Mouse (Mus musculus): ENCODE results near the gene Tnni2.

Gene Tnni2

DNA sequence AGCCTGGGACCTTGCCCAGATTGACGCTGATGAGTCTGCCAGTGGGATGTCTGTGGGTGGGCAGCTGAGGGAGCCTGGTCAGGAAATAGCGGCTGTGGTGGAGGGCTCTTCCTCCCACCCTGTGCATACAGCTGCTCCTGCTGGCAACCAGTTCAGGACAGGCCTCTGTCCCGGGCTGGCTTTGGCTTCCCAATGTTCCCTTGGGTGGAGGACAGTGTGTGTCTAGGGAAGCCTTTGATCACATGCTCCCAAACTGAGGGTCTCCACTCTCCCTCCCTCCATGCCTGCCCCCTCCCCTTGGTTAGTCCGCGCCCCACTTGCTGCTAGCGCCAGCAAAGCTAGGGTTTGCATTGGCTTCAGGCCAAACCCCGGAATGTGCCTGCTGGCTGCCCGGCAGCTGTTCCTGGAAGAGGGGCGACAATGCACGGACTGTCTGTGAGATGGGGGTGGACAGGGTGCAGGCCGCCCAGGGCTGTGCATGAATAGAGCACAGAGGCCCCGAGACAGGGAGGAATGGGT is 11.4 kb upstream of the Tnni2 start:
- DNase-seq (ENCODE audit: low spot score), result no peak

DNA sequence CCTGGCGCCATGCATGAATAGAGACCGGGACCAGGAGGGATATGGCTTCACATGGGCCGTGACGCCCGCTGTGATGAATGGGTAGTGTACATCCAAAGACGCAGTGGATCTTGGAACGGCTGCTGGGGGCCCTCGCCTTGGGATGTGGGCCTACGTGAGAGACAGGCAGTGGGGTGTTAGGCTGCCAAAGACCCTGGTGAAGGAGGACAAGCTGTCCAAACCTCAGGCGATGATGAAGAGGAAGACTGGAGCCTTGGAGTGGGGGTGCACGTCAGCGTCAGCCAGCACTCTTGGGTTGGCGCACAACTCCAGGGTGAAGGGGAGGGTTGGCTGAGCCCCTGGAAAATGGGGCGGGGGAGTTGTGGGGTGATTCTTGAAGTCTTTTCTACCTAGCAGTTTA is 10.5 kb upstream of the Tnni2 start:
- DNase-seq (ENCODE audit: low spot score), result no peak

- no peak for DNase-seq (ENCODE audit: low spot score)
Observed at GRCm38 (mm10) chr7:142433623-142434022, 8.0 kb upstream of the Tnni2 start.

DNA sequence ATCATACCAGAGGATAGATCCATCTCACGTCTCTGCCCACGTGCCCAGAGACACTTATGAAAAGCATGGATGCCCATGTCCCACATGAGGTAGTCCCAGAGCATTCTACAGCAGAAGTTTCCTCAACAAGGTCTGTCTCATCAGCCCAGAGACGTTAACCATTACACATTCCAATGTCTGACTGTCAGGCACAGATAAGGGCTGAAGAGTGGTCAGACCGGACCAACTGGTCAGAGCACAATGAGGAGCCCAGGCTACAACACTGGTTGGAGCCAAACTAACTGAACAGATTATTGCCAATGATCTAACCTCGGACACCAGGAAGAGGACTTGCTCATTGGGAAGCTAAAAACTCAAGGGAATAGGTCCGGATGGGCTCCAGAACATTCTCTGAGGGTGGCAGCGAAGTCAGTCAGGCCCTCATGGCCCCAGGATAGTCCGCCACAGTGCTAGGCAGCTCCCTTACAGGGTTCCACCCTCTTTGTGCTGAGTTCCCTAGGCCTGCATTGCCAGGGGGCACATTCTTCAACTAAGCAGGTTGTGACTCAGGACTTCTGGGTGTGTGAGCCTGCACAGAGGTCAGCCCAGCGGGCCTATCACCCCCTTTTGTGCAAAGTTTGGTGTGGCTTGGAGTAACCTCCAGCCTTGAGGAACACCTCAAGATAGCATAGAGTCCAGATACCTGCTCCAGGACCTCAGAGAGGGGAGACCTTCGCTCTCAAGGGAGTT is 7.3 kb upstream of the Tnni2 start, which contains the start of gene Syt8:
TSS of gene Syt8 (plus strand) at position 714 of the 729 bp plus-strand sequence.
- DNase-seq (ENCODE audit: low spot score), result no peak

- peak; percentile 42 for DNase-seq (ENCODE audit: low spot score)
Observed at GRCm38 (mm10) chr7:142435524-142435923, 6.1 kb upstream of the Tnni2 start.

DNA sequence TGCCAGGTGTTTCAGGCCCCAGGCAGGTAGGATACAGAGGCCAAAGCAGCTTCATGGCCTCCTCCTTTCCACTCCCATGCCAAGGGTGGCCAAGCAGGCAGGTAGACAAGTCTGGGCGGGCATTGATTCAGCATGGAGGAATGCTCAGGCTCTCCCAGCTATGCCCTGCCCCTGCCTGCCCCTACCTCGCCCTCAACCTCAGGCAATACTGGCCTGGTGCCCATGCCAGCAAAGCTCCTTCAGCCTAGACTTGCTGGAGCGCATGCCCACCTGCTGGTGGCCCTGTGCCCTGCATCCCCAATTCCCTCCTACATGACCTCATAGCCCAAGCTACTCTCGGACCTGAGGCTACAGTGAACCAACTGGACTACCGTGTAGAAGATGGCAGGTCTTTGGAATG is 4.3 kb upstream of the Tnni2 start:
- no peak for DNase-seq (ENCODE audit: low spot score)

DNA sequence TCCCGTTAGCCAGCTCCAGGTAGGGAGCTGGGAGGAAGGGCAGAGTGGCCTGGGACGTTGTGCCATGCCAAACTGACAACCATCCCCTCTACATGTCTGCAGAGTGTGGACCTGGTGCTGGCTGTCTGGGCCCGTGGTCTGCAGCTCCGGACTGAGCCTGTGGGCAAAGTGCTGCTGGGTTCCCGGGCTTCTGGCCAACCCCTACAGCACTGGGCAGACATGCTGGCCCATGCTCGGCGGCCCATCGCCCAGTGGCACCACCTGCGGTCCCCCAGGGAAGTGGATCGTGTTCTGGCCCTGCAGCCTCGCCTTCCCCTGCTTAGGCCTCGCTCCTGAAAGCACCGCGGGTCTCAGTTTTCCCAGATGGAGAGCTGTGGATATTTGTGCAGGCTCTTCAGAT is 1.6 kb upstream of the Tnni2 start:
- no peak for DNase-seq (ENCODE audit: low spot score)

- DNase-seq (ENCODE audit: low spot score), result no peak
Observed at GRCm38 (mm10) chr7:142440657-142441114, 922 bp upstream of the Tnni2 start.

GRCm38 (mm10) chr7:142442081-142442907 is 686 bp downstream of the Tnni2 start:
- DNase-seq (ENCODE audit: low spot score), result no peak

DNA sequence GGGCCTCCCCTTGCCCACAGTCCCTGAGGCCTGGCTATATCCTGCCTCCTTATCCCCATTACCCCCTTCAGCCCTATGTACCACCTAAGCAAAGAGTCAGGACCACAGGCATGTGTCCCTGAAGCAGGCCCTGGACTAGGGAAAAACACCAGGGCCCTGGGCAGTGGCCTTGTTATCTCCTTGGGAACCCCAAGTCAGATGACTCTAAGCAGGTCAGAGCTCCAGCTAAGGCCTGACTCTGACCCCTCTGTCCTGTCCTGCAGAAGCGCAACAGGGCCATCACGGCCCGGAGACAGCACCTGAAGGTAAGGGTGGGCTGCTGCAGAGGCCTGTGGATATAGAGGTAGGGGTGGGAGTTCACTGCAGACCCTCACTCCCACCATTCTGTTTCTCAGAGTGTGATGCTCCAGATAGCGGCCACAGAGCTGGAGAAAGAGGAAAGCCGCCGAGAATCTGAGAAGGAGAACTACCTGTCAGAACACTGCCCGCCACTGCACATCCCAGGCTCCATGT is 1.4 kb downstream of the Tnni2 start:
- DNase-seq (ENCODE audit: low spot score), result no peak

GRCm38 (mm10) chr7:142443474-142443873 is 1.9 kb downstream of the Tnni2 start:
- DNase-seq (ENCODE audit: low spot score), result no peak

DNA sequence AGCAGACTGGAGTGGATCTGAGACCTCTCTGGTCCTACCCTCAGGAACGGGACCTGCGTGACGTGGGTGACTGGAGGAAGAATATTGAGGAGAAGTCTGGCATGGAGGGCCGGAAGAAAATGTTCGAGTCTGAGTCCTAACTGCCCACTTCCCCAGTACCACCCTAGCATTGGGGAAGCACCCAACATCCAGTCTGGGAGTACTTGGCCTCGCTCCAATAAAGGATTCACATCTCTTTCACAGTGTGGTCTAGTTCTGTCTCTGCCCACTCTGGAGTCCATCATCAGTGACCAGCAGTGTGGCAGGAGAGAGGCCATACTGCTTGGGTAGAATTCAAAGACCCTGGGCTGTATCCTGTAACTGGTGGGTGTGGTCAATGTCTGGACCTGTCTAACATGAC is 2.6 kb downstream of the Tnni2 start:
- no peak for DNase-seq (ENCODE audit: low spot score)

DNA sequence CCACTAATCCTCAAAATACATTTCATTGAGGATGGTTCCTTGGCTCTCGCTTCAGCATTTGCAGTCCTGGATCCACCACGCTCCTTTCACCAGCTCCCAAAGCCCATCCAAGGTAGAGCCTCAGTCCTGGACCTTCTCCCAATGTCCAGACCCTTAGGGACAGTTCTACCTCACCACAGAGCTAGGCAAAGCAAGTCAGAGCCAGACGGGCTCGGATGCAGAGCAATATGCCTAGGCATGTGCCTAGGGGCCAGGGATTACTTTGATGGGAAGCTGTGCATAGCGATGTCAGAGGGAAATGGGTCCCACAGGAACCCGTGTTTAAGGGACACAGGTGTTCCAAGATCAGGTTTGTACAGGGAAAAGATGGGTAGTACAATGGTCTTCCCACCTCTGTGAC is 3.7 kb downstream of the Tnni2 start:
- no peak for DNase-seq (ENCODE audit: low spot score)

DNA sequence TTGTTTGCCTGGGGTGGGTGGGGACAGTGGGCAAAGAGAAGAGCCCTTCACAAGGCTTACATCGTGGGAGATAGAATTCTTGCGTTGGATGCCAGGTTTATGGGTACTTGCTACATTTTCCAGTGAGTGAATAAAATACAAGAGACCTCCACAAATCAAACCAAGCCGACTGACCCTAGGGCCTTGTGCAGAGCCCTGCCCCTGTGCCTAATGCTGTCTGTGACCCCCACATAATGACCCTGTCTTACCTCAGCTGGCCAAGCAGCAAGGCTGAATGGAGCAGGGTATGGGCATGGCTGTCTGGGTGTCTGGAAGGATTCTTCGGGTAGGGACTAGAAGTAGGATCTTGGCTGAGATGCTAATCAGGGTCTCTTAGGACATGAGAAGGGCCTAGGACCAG is 4.7 kb downstream of the Tnni2 start:
- DNase-seq (ENCODE audit: low spot score), result no peak

DNA sequence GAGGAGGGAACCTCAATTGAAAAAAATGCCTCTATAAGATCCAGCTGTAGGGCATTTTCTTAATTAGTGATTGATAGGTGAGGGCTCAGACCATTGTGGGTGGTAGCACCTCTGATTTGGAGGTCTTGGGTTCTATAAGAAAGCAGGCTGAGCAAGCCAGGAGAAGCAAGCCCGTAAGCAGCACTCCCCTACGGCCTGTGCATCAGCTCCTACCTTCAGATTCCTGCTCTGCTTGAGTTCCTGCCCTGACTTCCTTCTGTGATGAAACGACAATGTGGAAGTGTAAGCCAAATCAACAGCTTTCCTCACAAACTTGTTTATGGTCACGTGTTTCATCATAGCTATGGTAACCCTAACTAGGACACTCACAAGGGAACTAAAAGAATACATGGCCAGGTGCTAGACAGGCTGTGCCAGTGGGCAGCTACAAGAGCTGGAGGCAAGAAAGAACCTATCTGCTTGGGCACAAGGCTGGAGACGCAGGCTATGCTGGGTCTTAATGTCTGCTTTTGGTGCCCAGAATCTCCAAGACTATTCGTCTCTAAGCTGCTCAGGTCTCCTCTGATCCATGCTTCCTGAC is 7.5 kb downstream of the Tnni2 start:
- DNase-seq (ENCODE audit: low spot score), result no peak

DNA sequence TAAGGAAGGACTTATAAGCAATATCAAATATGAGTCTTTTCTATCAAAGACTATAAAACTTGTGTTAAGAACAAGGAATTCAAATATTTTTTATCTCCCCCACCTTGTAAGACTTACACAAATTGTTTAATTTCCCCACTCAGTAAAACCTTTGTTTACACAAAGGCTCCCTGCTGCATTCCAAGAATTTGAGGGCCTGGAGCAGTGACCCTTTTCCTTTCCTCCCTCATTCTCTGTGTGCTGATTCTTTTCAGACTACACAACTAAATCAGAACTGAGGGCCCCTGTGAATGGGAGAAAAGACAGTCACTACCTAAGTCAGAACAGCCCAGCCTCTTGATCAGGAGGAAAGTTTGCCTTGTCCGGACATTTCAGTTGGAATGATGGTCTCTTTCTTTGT is 13.1 kb downstream of the Tnni2 start:
- no peak for DNase-seq (ENCODE audit: low spot score)

DNA sequence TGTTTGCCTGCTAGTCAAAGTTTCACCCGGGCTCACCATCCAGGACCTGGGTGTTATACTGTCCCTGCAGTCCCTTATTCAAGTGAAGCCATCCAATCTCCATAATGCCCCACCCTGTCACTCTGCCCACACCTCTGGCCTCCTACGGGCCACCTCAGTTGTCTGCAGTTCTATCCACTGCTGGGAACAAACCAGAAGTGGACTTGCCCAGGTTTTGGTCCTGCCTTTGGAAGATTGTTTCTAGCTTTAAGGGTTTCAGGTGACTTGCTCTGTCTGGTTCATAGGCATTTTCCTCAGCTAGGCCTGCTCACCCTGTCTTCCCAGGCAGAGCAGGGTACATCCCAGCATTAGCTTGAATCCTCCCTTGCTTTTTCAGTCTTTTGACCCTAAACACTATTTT is 13.6 kb downstream of the Tnni2 start:
- no peak for DNase-seq (ENCODE audit: low spot score)

GRCm38 (mm10) chr7:142456806-142457205 is 15.2 kb downstream of the Tnni2 start:
- no peak for DNase-seq (ENCODE audit: low spot score)

DNA sequence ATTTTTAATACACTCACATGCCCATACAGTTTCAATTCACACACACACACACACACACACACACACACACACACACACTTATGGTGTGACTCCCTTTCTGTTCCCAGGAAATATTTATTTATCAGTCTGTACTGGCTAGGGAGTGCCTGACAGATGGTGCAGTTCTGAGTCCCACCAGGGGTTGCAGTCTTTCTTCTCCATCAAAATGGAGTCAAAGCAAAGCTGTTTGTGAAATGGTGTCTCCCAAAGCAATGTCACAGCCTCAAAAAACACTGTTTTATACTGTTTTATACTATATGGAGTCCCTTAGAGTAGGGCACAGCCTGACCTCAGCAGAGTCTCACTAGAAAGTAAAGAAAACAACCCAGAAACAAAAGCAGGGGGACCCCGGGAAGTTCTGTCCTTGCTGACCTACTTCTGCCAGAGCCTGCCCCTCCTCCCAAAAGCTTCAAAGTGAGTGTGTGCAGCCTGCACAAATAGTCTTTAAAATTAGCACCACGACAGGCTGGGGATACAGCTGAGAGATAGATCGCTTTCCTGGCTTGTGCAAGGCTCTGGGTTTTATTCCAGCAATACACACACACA is 15.7 kb downstream of the Tnni2 start:
- DNase-seq (ENCODE audit: low spot score), result no peak

- no peak for DNase-seq (ENCODE audit: low spot score)
Observed at GRCm38 (mm10) chr7:142458026-142458425, 16.4 kb downstream of the Tnni2 start.

DNA sequence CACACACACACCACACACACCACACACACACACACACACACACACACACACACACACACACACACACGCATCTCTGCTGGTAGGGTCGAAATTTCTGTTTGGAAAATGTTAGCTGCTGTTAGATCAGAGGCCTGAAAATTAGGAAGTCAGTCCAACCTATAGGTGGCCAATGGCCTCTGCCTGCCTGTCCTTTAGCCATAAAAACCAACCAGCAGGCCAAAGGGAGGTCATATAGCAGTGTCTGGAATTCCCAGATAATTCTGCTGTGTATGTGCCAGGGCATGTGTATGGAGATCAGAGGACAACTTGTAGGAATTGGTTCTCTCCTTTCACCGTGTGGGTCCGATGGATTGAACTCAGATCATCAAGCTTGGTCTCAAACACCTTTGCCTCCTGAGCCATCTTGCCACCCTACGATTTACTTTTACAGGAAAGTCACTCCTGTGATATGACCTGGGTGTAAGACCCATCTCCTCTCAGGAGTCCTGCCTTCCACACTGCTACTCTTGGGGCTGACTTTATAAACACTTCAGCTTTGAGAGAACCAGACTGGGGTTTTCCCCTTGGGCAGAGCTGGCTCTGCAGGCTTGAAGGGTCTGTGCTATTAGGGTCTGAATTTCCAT is 17.2 kb downstream of the Tnni2 start:
- DNase-seq (ENCODE audit: low spot score), result no peak

- no peak for DNase-seq (ENCODE audit: low spot score)
Observed at GRCm38 (mm10) chr7:142459299-142459691, 17.7 kb downstream of the Tnni2 start.
